Mouse (Mus musculus) T-cell, adult 2 months (primary cell): Measurements from ENCODE around the gene Ugt8a.

Experiments used
- DNase-seq: peaks from one replicate; pipeline ENCODE4 v3.0.0; 2022; ENCODE audit warnings: low spot score

Ugt8a gene

DNA sequence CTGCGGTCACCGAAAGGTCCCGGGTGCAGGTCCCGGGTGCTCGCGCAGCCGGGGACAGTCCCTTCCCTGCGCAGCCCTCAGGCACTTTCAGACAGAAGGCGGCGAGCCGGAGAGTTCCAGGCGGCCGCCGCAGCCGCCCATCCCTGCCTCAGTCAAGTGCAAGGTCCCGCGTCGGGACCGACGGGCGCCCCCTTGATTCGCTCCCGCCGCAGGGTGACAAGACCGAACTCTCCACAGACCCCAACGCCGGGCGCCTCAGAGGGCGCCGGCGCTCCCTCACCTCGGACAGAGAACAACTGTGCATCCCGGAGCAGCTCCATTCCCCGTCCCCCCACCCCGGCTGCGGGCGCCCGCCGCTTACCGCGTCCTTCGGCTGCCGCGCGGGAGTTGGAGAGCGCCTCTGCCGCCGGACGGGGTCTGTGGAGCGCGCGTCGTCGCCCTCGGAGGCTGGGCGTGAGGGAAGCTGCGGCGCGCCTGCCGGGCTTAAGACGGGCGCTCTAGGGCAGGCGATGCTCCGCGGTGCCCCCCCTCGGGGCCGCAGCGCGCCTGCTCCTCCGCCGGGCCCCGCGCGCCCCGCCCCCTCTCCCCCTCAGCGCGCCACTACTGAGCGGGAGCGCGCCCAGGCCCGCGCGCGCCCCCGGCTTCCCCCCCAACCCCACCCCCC is at the start of gene Ugt8a:
TSS of gene Ugt8a (minus strand) at position 528 of the 664 bp plus-strand sequence.
- no peak for DNase-seq

DNA sequence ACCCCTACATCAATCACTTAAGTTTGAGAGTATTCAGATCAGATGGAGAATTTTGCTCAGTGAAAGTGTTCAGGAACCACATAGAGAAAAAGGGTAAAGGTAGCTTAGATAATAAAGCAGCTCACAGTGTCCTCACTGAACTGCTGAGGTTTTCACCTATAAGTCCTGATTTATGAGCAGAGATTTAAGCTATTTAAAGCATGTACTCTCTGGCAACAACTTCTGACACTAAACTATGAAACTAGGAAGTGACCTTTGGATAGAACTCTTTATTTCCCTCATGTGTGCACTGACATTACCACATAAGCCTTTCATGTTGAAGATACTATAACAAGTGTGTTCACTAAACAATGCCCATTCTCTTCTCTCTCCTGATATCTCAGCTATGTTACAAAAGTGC is 48.2 kb upstream of the Ugt8a start:
- no peak for DNase-seq

DNA sequence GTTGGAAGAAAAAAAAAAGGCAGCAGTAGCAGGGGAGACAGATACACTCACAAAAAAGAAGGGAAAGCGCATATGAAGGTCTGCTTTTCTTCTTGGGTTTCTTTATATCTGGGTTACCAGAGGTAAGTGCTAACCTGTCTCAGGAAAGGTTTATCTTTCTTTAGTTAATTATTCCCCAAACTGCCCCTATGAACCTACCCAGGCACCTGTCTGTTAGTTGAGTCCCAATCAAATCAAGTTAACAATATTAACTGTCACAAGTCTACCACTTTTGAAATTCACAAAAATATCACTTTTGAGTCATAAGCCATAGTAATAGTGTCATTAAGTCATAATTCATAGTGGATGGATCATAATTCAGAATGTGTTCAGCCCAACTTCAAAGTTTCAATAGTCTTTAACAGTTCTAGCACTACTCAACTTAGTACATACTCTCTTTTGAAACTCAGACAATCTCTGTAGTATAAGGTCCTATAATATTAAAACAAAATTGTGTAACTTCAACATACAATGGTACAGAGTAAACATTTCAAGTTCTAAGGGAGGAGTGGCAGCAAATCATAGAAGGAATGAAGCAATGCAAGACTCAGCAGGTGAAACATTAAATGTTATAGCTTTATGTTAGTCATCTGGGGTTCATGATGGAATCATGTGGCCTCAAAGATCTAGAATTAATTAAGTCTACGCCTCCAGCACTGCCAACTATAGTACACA is 45.4 kb upstream of the Ugt8a start:
- DNase-seq, result no peak

DNA sequence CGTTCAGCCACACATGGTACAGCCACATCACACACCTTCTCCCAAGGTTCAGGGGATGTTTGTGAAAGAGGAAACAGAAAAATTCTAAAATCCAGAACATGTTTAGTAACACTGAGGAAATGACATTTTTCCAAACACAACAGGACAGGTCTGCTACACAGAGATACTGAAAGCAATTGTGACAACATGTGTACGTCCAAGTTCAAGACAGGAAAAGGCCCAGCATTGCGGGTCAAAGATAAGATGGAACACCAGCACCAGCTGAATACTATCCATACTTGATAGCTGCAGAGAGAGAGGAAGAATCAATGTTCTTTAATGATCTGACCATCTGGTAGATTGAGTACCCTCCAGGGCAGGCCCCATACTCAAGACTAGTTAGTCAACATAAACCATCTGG is 41.1 kb upstream of the Ugt8a start:
- no peak for DNase-seq

DNA sequence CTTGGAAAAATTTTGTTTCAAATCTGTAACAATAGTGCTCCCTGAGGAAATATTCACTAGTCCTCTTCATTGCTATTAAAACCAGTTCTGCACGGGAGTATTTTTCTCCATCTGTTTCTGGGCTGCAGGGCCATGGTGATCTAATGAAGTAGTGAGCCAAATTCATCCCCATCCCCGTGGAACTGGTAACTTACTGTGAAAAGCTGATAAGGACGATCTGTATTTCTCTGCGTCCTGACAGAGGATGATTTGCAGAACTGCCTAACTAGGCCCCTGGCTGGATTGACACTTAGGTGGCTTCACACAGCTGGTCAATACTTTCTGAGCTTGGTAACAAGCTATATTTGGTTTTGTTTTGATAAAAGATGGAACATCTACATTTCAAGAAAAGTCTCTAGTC is 37.5 kb upstream of the Ugt8a start:
- no peak for DNase-seq

DNA sequence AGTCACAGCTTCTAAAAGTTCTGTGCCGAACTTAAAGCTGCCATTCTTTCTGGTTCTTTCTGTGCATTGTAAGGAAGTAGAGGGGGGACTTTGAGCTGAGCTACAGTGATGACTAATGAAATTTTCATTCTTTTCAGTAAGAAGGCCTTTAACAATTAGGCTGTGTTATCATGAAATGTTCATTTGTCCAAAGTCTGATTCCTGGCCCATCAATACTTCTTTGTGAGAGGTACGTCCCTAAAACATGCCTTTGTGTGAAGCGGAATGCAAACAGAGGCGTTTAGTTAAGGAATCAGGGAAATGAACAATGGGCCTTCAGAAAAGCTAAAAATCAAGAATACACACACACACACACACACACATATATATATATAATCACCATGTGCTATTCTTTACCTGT is 31.0 kb upstream of the Ugt8a start:
- no peak for DNase-seq

DNA sequence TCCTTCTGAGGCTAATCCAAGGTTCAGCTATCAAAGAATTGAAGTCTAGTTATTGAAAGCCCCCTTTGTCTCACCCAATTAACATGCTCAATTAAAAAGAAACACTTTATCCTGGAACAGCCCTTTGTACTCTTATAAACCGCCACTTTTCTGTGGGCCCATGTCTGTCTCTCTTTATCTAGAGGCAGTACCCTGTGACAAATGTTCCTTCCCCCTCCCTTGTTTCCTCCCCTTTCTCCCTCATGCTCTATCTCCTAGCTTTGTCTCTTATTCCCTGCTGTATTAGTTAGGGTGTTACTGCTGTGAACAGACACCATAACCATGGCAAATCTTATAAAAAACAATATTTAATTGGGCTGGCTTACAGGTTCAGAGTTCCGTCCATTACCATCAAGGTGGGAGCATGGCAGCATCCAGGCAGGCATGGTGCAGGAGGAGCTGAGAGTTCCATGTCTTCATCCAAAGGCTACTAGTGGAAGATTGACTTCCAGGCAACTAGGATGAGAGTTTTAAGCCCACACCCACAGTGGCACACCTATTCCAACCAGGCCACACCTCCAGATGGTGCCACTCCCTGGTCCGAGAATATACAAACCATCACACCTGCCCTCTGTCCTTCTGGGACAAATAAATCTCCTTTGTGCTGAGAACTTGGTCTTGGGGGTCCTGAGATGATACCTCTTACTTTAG is 17.9 kb upstream of the Ugt8a start:
- DNase-seq, result no peak

DNA sequence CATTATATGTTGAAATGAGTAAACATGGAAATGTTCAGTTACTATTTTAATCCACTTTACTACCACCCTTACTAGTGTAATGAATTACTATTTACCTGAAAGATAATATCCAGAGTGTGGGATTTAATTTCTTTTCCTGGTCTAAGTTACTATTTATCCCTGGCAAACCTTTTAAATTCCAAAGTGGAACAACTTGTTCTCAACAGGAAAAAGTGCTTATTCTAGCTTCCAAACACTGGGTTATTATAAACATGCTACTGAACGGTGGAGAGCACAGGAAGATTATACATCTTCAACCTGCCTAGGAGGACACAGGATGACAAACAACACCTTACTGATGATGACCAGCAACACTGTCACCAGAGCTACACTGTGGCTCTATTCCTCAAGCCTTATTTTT is 16.5 kb upstream of the Ugt8a start:
- DNase-seq, result no peak

DNA sequence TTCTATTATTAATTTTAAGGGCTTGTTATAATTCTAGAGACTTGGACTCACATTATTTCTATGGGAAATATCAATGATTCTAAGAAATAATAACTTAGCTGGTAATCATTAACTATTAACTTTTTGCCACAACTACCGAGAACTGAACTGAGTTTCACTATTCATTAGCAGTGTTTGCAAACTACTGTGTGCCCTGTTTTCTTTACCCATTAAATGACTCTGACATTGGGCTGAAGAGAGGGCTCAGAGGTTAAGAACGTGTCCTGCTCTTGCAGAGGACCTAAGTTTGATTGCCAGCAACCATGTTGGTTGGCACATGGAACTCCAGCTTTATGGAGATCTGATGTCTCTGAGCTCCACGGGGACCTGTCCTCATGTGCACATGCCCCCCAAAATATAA is 2.4 kb upstream of the Ugt8a start:
- DNase-seq, result no peak

DNA sequence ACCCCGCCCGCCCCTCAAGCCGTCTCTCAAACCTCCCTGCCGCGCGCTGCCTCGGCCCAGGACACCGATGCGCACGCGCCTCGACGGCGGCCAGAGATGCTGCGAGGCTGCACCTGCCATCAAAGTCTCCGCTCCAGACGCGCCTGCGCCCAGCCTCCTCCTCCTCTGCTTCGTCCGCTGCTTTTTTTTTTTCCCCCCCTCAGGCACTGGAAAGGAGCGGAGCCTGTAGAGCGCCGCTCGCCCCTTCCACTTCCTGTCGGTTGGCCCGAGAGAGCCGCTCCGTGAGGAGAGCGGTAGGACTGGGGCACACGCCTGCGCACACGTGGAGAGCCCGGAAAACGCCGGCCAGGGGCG is 314 bp upstream of the Ugt8a start:
- no peak for DNase-seq

DNA sequence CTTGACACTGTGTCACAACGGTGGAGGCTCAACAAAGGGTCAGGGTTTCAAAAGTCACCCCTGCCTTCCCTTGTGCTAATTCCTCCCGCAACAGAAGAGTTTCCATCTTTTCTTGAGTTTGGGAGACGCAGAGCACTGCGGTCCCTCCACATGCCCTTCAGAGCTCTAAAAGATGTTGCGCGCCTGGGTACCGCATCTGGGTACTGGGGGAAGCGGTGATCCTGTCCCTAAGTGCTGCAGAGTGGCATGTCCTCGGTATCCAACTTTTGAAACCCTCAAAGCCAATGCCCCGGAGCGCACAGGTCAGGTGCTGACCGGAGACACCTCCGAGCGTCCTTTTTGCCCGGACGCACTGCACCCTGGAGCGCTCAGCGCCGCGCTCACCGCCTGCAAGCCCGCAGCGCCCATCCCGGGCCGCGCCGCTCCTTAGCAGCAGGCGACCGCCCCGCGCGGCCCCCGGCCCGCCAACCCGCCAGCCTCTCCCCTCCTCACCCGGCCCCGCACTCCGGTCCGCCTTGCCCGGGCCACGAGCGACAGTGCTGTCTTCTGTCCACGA is 805 bp downstream of the Ugt8a start:
- no peak for DNase-seq

DNA sequence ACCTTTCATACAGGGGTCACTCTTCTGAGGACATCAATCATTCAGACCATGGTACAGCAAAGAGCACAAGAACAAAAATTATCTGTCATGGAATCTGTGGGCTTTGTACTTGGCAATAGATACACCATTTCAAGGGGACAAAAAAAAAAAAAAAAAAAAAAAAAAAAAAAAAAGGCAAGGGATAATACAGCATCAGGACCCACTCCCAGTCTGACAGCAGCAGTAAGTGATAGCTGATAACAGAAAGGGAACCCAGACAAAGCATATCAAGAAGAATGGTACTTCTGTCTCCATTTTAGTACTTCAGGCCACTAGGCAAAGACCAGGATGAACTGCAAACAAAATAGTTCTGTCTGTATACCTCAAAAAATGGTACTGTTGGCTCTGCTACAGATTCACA is 2.6 kb downstream of the Ugt8a start:
- DNase-seq, result no peak

DNA sequence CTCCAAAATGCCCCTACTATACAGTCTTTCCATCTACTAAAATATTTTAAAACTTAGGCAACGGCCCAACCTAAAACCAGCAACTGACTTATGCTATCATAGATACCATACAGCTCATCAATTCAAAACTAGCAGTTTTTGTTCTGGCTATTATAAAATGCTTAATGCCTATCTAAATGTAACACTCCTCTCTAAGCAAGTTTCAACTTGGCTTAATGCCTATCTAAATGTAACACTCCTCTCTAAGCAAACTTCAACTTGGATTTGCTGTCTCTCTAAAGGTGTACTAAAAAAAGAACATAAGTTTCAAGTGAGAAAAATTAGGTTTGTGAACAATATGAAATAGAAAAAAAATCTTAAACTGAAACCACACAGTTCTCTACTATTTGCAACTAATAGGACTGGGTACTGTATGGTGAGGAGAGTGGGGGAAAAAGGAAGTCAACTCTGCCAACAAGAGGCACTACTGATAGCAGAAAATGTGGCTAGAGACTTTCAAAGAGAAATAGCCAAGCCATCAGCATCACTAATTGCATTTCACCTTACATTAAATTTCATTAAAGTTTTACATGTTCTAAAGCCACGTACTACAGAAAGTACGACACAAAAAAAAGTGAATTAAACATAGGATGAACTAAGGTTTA is 5.7 kb downstream of the Ugt8a start:
- no peak for DNase-seq

DNA sequence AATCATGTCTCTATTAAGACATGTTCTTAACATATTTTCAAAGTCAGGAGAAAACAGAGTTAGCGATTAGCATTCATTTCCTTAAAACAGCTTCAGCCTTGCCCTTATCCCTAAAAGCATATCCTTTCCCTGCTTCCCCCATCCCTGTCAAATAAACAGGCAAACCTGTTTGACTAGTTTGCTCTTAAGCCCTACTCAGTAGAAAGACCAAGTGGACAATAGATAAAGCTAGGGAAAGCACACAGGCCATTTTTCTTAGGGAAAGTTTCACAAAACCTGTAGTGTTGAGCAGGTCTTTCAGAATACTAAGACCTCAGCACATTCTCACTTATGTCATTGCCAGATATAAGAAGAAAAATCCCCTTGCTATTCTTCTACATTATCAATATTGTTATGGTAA is 7.4 kb downstream of the Ugt8a start:
- no peak for DNase-seq

DNA sequence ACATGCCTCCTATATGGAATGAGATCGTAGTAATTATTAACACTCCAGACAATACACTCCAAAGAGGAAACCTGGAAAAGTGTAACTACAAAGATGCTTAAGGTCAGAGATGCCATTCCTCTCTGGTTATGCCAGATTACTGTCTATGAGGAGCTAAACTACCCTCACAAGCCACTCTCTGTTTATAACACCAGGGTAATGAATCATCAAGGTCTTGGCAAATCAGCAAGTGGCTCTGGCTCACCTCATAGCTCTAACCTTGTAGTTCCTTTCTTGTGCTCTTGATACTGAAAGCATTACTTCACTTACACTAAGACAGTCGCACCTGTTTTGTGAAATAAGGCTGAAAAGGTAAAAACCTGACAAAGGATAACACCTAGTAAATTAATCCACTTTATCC is 17.5 kb downstream of the Ugt8a start:
- no peak for DNase-seq

DNA sequence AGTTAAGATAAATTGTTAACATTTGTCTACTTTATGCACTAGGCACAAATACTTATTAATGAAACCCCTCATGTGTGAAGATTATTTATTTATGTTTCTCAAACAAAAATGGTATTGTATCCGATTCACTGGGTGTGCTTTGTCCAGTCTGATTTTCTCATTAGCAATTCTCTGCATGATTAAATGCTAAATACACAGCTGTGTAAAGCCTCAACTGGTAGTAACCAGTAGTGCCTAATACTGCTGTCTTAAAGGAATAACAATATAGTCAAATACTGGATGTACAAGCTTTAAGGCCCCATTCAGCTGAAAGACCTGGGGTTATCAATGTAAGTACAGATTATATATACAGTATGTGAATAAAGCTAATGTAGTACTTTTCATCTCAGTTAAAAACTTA is 39.4 kb downstream of the Ugt8a start:
- no peak for DNase-seq

DNA sequence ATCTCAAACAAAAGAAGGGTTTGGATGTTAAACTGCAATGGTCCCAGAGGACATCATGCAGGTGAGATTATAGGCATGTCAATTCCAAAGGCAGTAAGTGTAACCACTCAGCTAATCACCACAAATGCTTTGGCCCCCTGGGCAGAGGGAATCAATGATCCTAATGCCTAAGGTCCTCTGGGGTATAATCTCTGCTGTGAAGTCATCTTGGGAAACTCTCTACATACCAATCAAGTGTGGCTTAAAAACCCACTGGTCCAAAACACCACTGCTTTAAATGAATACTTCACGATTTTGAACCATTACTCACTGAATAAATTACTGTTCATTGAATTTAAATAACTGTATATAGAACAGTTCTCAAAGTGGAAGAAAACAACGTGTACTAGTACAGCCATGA is 51.3 kb downstream of the Ugt8a start:
- no peak for DNase-seq

DNA sequence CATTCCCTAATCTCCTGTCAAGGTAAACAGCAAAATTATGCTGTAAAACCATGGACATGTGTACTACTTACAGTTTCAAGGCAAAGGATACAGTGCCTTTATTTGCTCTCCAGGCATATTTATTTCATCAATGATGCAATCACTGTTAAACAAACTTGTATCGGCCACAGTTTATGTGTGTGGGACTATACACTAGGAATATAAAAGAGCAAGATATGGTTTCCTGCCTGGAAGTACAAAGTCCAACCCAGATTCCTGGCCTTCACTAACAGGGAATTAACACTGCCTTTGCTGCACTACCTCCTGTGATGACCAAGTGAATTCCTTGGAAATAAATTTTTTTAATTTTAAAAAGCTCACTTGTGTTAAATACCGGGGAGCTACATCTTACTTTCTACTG is 53.5 kb downstream of the Ugt8a start:
- no peak for DNase-seq

DNA sequence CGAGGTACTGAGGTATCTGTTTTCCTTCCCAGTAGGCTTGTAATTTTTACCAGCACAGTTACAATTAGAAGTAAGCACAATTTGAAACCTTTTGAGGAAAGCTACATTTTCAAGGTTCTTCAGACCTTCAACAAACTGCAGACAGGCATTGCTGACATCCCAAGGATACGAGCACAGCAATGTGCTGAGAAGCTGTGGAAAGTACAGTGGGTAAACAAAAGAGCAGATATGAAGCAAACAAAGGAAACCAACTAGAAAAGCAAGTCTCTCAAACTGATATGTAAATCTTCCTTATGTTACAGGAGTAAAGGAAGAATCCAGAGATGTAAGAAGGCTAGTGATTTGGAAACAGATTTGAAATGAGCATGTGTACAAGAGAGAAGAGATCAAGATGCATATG is 54.0 kb downstream of the Ugt8a start:
- no peak for DNase-seq

DNA sequence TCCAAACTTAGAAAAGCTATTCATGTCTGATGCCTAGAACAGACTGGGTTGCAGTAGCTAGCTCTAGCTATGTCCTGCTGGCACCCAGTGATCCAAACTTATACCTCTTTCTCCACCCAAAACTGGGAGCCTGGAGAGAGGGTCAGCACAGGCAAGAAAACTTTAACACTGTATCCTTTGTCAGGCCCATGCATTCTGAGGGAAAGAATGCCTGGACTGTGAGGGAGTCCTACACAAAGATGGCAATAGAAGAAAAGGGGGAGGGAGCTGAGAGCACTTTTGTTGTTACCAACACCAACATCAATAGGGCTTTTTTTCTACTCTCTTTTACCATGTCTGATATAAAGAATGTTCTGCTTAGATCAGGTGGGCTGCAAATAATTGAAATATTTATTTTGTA is 55.4 kb downstream of the Ugt8a start:
- no peak for DNase-seq

DNA sequence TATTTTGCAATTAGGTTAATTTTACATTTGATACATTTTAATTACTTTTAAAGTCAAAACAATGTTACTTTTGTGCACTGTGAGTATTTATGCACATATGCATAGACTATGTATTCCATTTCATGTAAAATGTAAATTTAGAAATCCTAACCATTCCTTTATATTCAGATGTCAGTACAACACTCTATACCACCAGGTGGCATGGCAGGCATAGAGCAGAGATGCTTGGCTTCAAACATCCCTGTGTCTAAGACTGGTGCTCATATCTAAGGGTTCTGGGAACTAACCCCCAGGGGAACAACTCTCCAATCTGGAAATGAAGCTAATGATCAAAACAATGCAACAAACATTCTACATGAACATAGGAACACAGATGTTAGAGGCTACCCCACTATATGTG is 56.6 kb downstream of the Ugt8a start:
- no peak for DNase-seq

DNA sequence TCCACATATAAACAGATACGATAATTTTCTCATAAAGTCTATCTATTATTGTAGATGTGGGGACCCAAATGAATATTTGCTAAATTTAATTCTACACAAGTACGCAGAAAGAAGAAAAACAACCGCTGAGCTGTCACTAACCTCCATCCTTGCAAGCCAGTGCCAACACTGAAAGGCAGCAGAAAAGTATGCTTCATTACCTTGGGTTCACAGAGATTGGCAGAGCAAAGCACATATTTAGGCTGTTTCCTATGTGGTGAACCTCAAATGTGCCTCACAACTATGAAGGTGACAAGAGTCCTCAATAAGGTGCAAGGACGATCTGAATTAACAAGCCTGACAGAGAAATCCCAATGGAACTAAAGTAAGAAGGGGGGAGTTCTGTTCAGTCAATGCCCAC is 64.0 kb downstream of the Ugt8a start:
- DNase-seq, result no peak

DNA sequence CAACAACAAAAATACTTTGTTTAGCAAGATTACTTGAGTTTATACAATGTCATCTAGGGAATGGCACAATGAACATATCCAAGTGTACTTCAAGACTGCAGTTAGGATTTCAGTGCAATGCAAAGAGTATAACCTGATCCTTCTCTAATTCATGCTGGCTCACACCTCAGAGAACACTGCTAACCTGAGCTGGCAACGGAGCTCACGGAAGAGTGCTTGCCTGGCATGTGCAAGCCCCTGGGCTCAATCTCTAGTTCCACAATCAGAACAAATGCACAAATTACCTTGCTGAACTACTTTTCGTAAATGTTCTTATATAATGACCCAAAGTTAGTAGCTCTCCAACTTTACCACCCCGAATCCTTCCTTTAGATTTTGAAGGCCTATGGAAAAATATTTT is 68.5 kb downstream of the Ugt8a start:
- no peak for DNase-seq
